Mouse (Mus musculus) neural tube, embryonic 13.5 days (tissue): ENCODE measurements around the gene Lhfpl1. TPM values are rescaled to one million over a fixed set of nuclear protein-coding genes. Genes with fewer than 3 reads are reported as not detected.

Source experiments
- polyA plus RNA-seq: library from polyadenylated mRNA; unstranded; fragments of >200 nt; fragmentation: Nextera tagmentation; extraction: Ambion mirVana; gene quantifications from 2 replicates; pipeline ENCODE4 v1.2.1, GENCODE M21; 2015

Lhfpl1 gene
- polyA plus RNA-seq, 1 experiment from 2014 or later, result 5.6 TPM

Other genes with a start within 250 kb of the Lhfpl1 start
- 11.0 and 13.9 TPM in 2 replicates for gene Amot, start 156.1 kb upstream of the Lhfpl1 start, polyA plus RNA-seq